In the genomic region with DNA sequence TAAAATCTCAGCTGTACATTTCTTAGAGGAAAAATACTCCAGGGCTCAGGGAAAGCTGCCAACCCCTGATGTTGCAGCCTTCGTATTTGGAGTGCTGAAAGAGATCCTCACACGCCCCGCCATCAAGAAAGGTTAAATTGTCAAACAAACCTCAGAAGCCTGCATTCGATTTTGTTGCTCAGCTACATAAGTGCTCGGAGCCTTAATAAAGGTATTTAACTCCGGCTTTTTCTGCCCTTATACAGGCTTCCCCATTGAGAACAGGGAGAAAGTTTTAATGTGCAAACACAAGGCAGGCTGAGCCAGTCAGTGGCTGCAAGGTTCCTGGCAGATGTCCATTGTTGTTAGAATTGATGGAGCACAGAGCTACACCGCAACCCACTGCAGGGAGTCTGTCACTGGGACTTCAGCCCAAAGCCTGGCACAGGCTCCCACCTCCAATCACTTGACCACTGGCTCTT, we compare ENCODE assay signal across 8 mouse cellular contexts.
DNase-seq lines count a peak whose midpoint lies in the region; ATAC-seq lines count a peak whose summit lies in the region.

No protein-coding gene starts in this region.

- H3K27ac ChIP-seq in kidney, embryonic 16.5 days (ENCODE audit: low read length): no peak overlapping the region
- peak overlapping the region; percentile 66 for H3K27ac ChIP-seq in embryonic facial prominence, embryonic 15.5 days (replicated peaks)
- H3K27ac ChIP-seq in midbrain, embryonic 13.5 days: no peak overlapping the region

- no peaks in the 10 kb centered on the region for H3K27me3 ChIP-seq in kidney, embryonic 16.5 days (ENCODE audit: insufficient read depth, low read length)
- no peaks in the 10 kb centered on the region for H3K27me3 ChIP-seq in embryonic facial prominence, embryonic 15.5 days
- H3K27me3 ChIP-seq in midbrain, embryonic 13.5 days: no peaks in the 10 kb centered on the region

- H3K4me1 ChIP-seq in kidney, embryonic 16.5 days (ENCODE audit: insufficient read depth, low read length): peaks cover 18% of the 10 kb centered on the region
- peaks cover 32% of the 10 kb centered on the region for H3K4me1 ChIP-seq in embryonic facial prominence, embryonic 15.5 days
- H3K4me1 ChIP-seq in midbrain, embryonic 13.5 days (replicated peaks): 0 out of 2 replicates have a peak, but pooled peaks cover 5% of the 10 kb centered on the region

- intact Hi-C loops in gastrocnemius, postnatal 36 days (cut with DNase I): no loop called here

- no peak overlapping the region for H3K4me2 ChIP-seq in kidney, embryonic 16.5 days (replicated peaks; ENCODE audit: low read depth, low read length)
- 0 out of 2 replicates have a peak overlapping the region, but pooled peaks have one; percentile 0 for H3K4me2 ChIP-seq in embryonic facial prominence, embryonic 15.5 days (replicated peaks)
- H3K4me2 ChIP-seq in midbrain, embryonic 13.5 days (replicated peaks): no peak overlapping the region

- WGBS in kidney, embryonic 16.5 days: 53% methylated on average over 7 of the region's 7 CpGs
- 9% methylated on average over 7 of the region's 7 CpGs for WGBS in embryonic facial prominence, embryonic 15.5 days
- 34% methylated on average over 7 of the region's 7 CpGs for WGBS in midbrain, embryonic 13.5 days

- DNase-seq in adrenal gland, adult 2 months: peak; percentile 28
- DNase-seq in adrenal gland, adult 18-20 months (ENCODE audit: low spot score in 2 of 2): no peak
- DNase-seq in kidney, postnatal 4 days: peak; percentile 44 to 45
- DNase-seq in spleen, adult 18-20 months: no peak
- no peak for DNase-seq in gastrocnemius, postnatal 36 days

- H3K9me3 ChIP-seq in kidney, embryonic 16.5 days (ENCODE audit: low read length): no peaks in the 10 kb centered on the region
- H3K9me3 ChIP-seq in embryonic facial prominence, embryonic 15.5 days (replicated peaks): no peaks in the 10 kb centered on the region
- H3K9me3 ChIP-seq in midbrain, embryonic 13.5 days: no peaks in the 10 kb centered on the region

- ATAC-seq in kidney, embryonic 16.5 days (ENCODE audit: low FRiP score, low TSS enrichment): no peak
- peak; percentile 55 for ATAC-seq in embryonic facial prominence, embryonic 15.5 days (ENCODE audit: insufficient number of reproducible peaks, low FRiP score, low TSS enrichment, low read depth)
- ATAC-seq in midbrain, embryonic 13.5 days: peak; percentile 72

- no peak overlapping the region for H3K9ac ChIP-seq in kidney, embryonic 16.5 days (replicated peaks; ENCODE audit: low read length)
- H3K9ac ChIP-seq in embryonic facial prominence, embryonic 15.5 days: no peak overlapping the region
- no peak overlapping the region for H3K9ac ChIP-seq in midbrain, embryonic 13.5 days (replicated peaks)

- H3K36me3 ChIP-seq in kidney, embryonic 16.5 days (ENCODE audit: insufficient read depth, low read length): no peaks in the 10 kb centered on the region
- H3K36me3 ChIP-seq in embryonic facial prominence, embryonic 15.5 days: no peaks in the 10 kb centered on the region
- no peaks in the 10 kb centered on the region for H3K36me3 ChIP-seq in midbrain, embryonic 13.5 days

- no peak overlapping the region for H3K4me3 ChIP-seq in kidney, embryonic 16.5 days (ENCODE audit: low read length)
- H3K4me3 ChIP-seq in embryonic facial prominence, embryonic 15.5 days (replicated peaks): no peak overlapping the region
- no peak overlapping the region for H3K4me3 ChIP-seq in midbrain, embryonic 13.5 days (replicated peaks)

Comparison
In these comparisons a context has a peak if more than half of its experiments do, and no peak if none do; other contexts are left out.
1. DNase-seq: peak in adrenal gland, adult 2 months (single experiment) and kidney, postnatal 4 days (2 of 2); none in adrenal gland, adult 18-20 months (0 of 2), spleen, adult 18-20 months (0 of 2) and gastrocnemius, postnatal 36 days (0 of 2).